ENCODE assay signal across 9 mouse cellular contexts in the genomic region with DNA sequence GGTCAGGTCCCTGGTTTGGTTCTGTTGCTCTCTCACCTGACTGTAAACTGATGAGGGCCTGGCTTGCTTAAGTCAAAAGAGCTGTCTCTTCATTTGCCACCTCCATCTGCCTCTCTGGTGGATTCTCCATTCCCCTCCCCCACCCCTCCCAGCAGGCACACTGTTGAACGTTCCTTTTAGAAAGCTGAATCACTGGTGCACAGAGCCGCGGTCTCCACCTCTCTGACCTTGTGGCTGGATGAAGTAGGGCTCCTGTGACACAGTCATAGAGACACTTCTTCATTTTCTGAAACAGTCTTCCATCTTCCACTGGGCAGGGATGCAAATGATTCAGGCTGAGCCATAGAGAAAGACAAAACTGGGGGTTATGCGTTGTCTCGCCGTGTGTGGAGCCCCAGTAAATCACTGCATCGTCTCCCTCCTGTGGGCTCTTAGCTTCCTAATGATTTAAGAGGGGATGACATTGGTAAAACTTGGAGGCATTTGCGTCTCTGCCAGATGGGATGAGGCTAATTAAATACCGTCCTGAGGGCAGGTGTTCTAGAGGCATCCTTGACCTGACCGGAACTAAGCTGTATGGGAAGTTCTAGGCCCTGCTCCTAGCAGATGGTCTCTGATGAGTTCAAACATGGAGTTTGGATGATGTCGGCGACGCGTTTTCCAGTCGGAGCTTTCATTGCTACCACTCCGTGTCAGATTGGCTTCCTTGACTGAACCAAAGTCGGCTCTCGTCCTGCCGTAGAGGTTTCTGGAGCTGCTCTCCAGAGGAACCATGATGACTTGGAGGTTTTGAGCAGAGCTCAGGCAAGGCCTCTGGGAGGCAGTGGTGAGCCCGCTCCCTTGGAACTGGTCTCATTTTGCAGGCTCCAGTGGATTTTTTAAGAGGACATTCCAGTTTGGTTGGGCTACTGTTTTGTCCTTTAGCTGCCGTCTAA. TPM values are rescaled to one million over a fixed set of nuclear protein-coding genes. Genes with fewer than 3 reads are reported as not detected.
DNase-seq lines count a peak whose midpoint lies in the region; ATAC-seq and TF ChIP-seq lines count a peak whose summit lies in the region.
"Had no signal": no experiment of that assay in that cellular context is flagged by ENCODE, and none has a peak within 500 bp of the region (broad histone marks: within the 10 kb centered on the region; RNA-seq: fewer than 3 reads in every experiment).

No protein-coding gene starts in this region.

- peaks cover 41% of the 10 kb centered on the region for H3K27me3 ChIP-seq in lung, embryonic 14.5 days (ENCODE audit: insufficient read depth, low read length)
- H3K27me3 ChIP-seq in hindbrain, embryonic 10.5 days (ENCODE audit: insufficient read depth, poor library complexity, severe bottlenecking): peaks cover 27% of the 10 kb centered on the region
- H3K27me3 ChIP-seq in neural tube, embryonic 13.5 days: peaks cover 6% of the 10 kb centered on the region; the same call in 1 of the 2 replicates

- H3K4me3 ChIP-seq in lung, embryonic 14.5 days (ENCODE audit: low read depth, low read length): peak overlapping the region; percentile 51; the same call in 1 of the 2 replicates
- peak overlapping the region; percentile 79 for H3K4me3 ChIP-seq in hindbrain, embryonic 10.5 days
- peak overlapping the region; percentile 67 for H3K4me3 ChIP-seq in neural tube, embryonic 13.5 days

- no peak for ATAC-seq in lung, embryonic 14.5 days (ENCODE audit: insufficient read depth)
- ATAC-seq in neural tube, embryonic 13.5 days (ENCODE audit: low read depth): no peak

- 75% methylated on average over 21 of the region's 21 CpGs for WGBS in lung, embryonic 14.5 days
- 76% methylated on average over 21 of the region's 21 CpGs for WGBS in hindbrain, embryonic 10.5 days
- WGBS in neural tube, embryonic 13.5 days: 42% methylated on average over 21 of the region's 21 CpGs

- H3K4me1 ChIP-seq in lung, embryonic 14.5 days (ENCODE audit: insufficient read depth): peaks cover 7% of the 10 kb centered on the region; the same call in 1 of the 2 replicates
- peaks cover 50% of the 10 kb centered on the region for H3K4me1 ChIP-seq in hindbrain, embryonic 10.5 days (replicated peaks)
- peaks cover 58% of the 10 kb centered on the region for H3K4me1 ChIP-seq in neural tube, embryonic 13.5 days (replicated peaks)

- DNase-seq in adrenal gland, adult 8-10 months: peak; percentile 32
- DNase-seq in adrenal gland, postnatal 10 days: no peak
- DNase-seq in lung, embryonic 14.5 days: no peak
- DNase-seq in lung, postnatal 36 days: no peak
- no peak for DNase-seq in hindbrain, embryonic 10.5 days (ENCODE audit: low spot score)
- DNase-seq in urinary bladder, postnatal 25 days (ENCODE audit: low spot score): no peak
- DNase-seq in B cell, adult 2 months: no peak

- no peak overlapping the region for H3K27ac ChIP-seq in lung, embryonic 14.5 days (ENCODE audit: low read depth)
- no peak overlapping the region; the same call in 1 of the 2 replicates for H3K27ac ChIP-seq in hindbrain, embryonic 10.5 days
- peak overlapping the region; percentile 30; the same call in 1 of the 2 replicates for H3K27ac ChIP-seq in neural tube, embryonic 13.5 days (replicated peaks)
- H3K27ac ChIP-seq: embryonic facial prominence, embryonic 15.5 days had no signal

- H3K36me3 ChIP-seq in lung, embryonic 14.5 days (ENCODE audit: insufficient read depth): no peaks in the 10 kb centered on the region
- peaks cover 30% of the 10 kb centered on the region for H3K36me3 ChIP-seq in hindbrain, embryonic 10.5 days
- peaks cover 30% of the 10 kb centered on the region for H3K36me3 ChIP-seq in neural tube, embryonic 13.5 days
- H3K36me3 ChIP-seq: embryonic facial prominence, embryonic 15.5 days had no signal

- no peak overlapping the region for H3K9ac ChIP-seq in lung, embryonic 14.5 days
- H3K9ac ChIP-seq in neural tube, embryonic 13.5 days: peak overlapping the region; percentile 86
- H3K9ac ChIP-seq: embryonic facial prominence, embryonic 15.5 days had no signal

- peak overlapping the region; percentile 95 for H3K4me2 ChIP-seq in lung, embryonic 14.5 days
- peak overlapping the region; percentile 78 for H3K4me2 ChIP-seq in neural tube, embryonic 13.5 days

- TF ChIP-seq CTCF in lung, embryonic 14.5 days (IDR thresholded peaks at IDR 0.05; ENCODE audit: low read depth): peak; percentile 22; the same call in 1 of the 2 replicates

- no peaks in the 10 kb centered on the region for H3K9me3 ChIP-seq in lung, embryonic 14.5 days (ENCODE audit: low read depth, low read length)
- no peaks in the 10 kb centered on the region for H3K9me3 ChIP-seq in hindbrain, embryonic 10.5 days
- H3K9me3 ChIP-seq in neural tube, embryonic 13.5 days: no peaks in the 10 kb centered on the region
- H3K9me3 ChIP-seq: embryonic facial prominence, embryonic 15.5 days had no signal

RNA-seq across cellular contexts. Expression of gene Uchl1, which starts 1.8 kb away (rescaled TPM):
- total RNA-seq in adrenal gland, adult 8-10 months (2022): 100 to 1,000 TPM in 2 of 4 experiments, 10 to 100 TPM in 2; 74.1 to 210 (median 151) TPM
- total RNA-seq in adrenal gland, postnatal 10 days (2021): 100 to 1,000 TPM; 115 to 159 TPM
- polyA plus RNA-seq in lung, embryonic 14.5 days (2014; fragmentation: Nextera tagmentation; extraction: Ambion mirVana): 60.5 and 61.0 TPM in 2 replicates
- 287 and 400 TPM in 2 replicates for polyA plus RNA-seq in hindbrain, embryonic 10.5 days (2016; fragmentation: Nextera tagmentation; extraction: Ambion mirVana)
- polyA plus RNA-seq in neural tube, embryonic 13.5 days (2015; fragmentation: Nextera tagmentation; extraction: Ambion mirVana): 1,095 and 1,278 TPM in 2 replicates

RNA-seq across cellular contexts. Expression of gene Apbb2, which starts 59.1 kb away (rescaled TPM):
- total RNA-seq in adrenal gland, adult 8-10 months (2022): 10 to 100 TPM; 61.2 to 89.9 (median 81.5) TPM
- total RNA-seq in adrenal gland, postnatal 10 days (2021): 10 to 100 TPM; 47.3 to 60.3 TPM
- 49.8 and 54.6 TPM in 2 replicates for polyA plus RNA-seq in lung, embryonic 14.5 days (2014; fragmentation: Nextera tagmentation; extraction: Ambion mirVana)
- 28.2 and 44.4 TPM in 2 replicates for polyA plus RNA-seq in hindbrain, embryonic 10.5 days (2016; fragmentation: Nextera tagmentation; extraction: Ambion mirVana)
- 108 and 123 TPM in 2 replicates for polyA plus RNA-seq in neural tube, embryonic 13.5 days (2015; fragmentation: Nextera tagmentation; extraction: Ambion mirVana)
